Mouse (Mus musculus) hindbrain, embryonic 13.5 days (tissue): ENCODE data around the gene Nmt1. TPM values are rescaled to one million over a fixed set of nuclear protein-coding genes. Genes with fewer than 3 reads are reported as not detected.

Experiments
- microRNA-seq: library from miRNA; unstranded; fragments of <30 nt; microRNA quantifications from one replicate; pipeline ENCODE4, GENCODE M21; 2016
- polyA plus RNA-seq: library from polyadenylated mRNA; unstranded; fragments of >200 nt; fragmentation: Nextera tagmentation; extraction: Ambion mirVana; gene quantifications from 2 replicates; pipeline ENCODE4 v1.2.1, GENCODE M21; 2015

Gene Nmt1
- polyA plus RNA-seq, 1 experiment from 2014 or later, result 37.8 TPM

Small RNA genes lying within 50 kb of the gene (microRNA-seq; reads per million reads assigned to microRNA genes)
- gene Mir6931, result 0.70 reads per million

Other genes with a start within 250 kb of the Nmt1 start
- 43.8 and 44.8 TPM in 2 replicates for gene Gjc1, start 208.5 kb upstream of the Nmt1 start, polyA plus RNA-seq
- 2.4 and 4.2 TPM in 2 replicates for gene Higd1b, start 192.3 kb upstream of the Nmt1 start, polyA plus RNA-seq
- gene Eftud2, start 147.2 kb upstream of the Nmt1 start, polyA plus RNA-seq, result 149 and 151 TPM in 2 replicates
- gene Ccdc103, start 147.0 kb upstream of the Nmt1 start, polyA plus RNA-seq, result 2.0 TPM in 2 replicates
- gene Fam187a, start 143.0 kb upstream of the Nmt1 start, polyA plus RNA-seq, result not detected in 2 replicates
- 0.12 and 0.18 TPM in 2 replicates for gene Gfap, start 127.3 kb upstream of the Nmt1 start, polyA plus RNA-seq
- gene Kif18b, start 103.1 kb upstream of the Nmt1 start, polyA plus RNA-seq, result 2.4 and 2.6 TPM in 2 replicates
- 5.2 and 5.7 TPM in 2 replicates for gene C1ql1, start 81.5 kb upstream of the Nmt1 start, polyA plus RNA-seq
- 164 and 165 TPM in 2 replicates for gene Dcakd, start 143 bp downstream of the Nmt1 start, polyA plus RNA-seq
- 1.5 and 1.9 TPM in 2 replicates for gene Plcd3, start 73.5 kb downstream of the Nmt1 start, polyA plus RNA-seq
- 7.3 and 9.0 TPM in 2 replicates for gene Acbd4, start 73.5 kb downstream of the Nmt1 start, polyA plus RNA-seq
- 3.6 and 4.3 TPM in 2 replicates for gene Hexim1, start 88.0 kb downstream of the Nmt1 start, polyA plus RNA-seq
- 21.3 and 22.3 TPM in 2 replicates for gene Hexim2, start 104.2 kb downstream of the Nmt1 start, polyA plus RNA-seq
- gene Fmnl1, start 142.9 kb downstream of the Nmt1 start, polyA plus RNA-seq, result 3.1 and 3.3 TPM in 2 replicates
- gene 1700023F06Rik, start 180.4 kb downstream of the Nmt1 start, polyA plus RNA-seq, result 0.87 and 1.3 TPM in 2 replicates
- 0.40 and 0.58 TPM in 2 replicates for gene Spata32, start 190.2 kb downstream of the Nmt1 start, polyA plus RNA-seq
- gene Map3k14, start 239.3 kb downstream of the Nmt1 start, polyA plus RNA-seq, result 3.2 and 3.4 TPM in 2 replicates